Mouse (Mus musculus): ENCODE results near the gene Wdr35.
"Not testable (repeated sequence)": the region's sequence is repeated elsewhere in the genome, so short reads cannot be mapped to it uniquely, and the experiment has no call there.

Gene Wdr35

DNA sequence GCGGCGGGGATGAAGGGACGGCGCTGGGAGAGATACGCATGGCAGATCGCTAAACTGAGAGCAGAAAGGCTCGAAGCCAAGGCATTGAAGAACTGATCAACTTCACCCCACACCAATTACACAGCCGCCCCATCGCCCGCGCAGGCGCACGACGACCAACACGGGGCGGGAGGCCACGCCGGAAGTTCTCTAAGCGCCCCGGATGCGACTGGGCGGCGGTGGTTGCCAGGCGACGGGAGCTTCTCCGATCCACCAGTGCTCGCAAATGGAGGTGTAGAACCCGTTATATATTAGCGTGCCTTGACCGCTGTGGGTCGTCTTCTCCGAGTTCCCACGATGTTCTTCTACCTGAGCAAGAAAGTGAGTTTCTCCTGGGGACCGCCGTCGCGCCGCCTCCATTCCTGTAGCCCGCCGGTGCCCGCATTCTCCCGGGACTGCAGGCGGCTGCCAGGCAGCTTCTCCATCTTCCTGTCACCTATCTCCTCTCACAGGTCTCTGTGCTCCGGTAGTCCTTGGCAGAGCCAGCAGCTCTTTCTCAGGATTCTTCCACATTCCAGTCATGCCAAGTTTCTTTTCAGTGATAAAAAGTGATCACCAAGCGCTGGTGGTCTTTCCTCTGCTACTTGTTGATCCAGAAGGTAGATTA lies at the start of gene Wdr35:
TSS of gene Wdr35 (plus strand) at position 73 of the 646 bp plus-strand sequence.
- in situ Hi-C loops (cut with MboI, MseI): loop anchor here in 1 of 2 experiments (10.0 kb wide), 1 partner anchor 479 kb away; no protein-coding TSS in a partner anchor

DNA sequence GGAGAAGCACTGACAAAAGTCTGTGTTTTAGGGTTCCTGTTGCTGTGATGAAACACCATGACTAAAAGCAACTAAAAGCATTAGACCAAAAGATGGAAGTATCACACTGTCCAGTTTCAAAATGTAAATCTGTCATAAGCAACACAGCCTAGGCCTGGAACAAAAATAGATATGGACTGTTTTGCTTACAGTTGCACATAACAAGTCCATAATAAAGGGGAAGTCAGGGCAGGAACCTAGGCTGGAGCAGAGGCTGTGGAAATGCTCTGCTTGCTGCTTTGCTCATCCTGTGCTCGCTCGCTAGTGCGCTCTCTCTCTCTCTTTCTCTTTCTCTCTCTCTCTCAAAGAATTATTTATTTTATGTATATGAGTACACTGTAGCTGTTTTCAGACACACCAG lies 46.0 kb upstream of the Wdr35 start:
- in situ Hi-C loops (cut with MboI, MseI): no loop called here

- in situ Hi-C loops (cut with MboI, MseI): no loop called here
These were observed 44.9 kb upstream of the Wdr35 start for GRCm38 (mm10) chr12:8928766-8929165.

GRCm38 (mm10) chr12:8931083-8931482 lies 42.6 kb upstream of the Wdr35 start:
- in situ Hi-C loops (cut with MboI, MseI): loop anchor here in 1 of 2 experiments (5.0 kb wide), 1 partner anchor 34 kb away; no protein-coding TSS in a partner anchor

DNA sequence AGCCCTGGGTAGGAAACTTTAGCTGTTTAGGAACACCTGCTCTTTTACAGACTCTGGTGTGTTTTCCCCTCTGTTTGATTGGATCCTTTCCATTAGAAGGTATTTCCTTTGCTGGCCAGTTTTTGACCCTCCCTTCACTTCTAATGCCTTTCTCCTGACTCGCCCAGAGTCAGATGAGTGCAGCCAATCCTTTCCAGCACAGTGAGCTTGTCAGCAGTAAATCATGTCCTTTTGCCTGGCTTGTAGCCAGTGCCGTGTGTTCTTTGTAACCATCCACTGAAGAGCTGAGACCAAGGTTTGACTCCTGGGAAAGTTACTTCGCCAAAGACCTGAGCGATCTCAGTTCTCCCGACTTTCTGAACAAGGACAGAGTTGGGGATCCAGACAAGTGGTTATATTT lies 38.3 kb upstream of the Wdr35 start:
- in situ Hi-C loops (cut with MboI, MseI): no loop called here

DNA sequence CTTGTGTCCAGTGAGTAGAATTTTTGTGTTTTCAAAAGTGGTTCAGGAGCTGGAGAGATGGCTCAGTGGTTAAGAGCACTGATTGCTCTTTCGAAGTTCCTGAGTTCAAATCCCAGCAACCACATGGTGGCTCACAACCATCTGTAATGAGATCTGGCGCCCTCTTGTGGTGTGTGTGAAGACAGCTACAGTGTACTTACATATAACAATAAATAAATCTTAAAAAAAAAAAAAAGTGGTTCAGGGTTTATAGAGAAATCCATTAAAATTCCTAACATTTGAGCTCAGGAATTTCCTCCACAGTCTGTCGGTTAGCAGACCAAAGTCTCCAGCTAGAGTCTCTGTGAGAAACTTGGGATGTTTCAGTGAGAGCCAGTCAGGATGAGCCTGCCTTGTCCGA lies 37.5 kb upstream of the Wdr35 start:
- in situ Hi-C loops (cut with MboI, MseI): not testable (repeated sequence)

GRCm38 (mm10) chr12:8939490-8939889 lies 34.2 kb upstream of the Wdr35 start:
- in situ Hi-C loops (cut with MboI, MseI): no loop called here

GRCm38 (mm10) chr12:8940011-8941005 lies 33.4 kb upstream of the Wdr35 start:
- in situ Hi-C loops (cut with MboI, MseI): no loop called here

- in situ Hi-C loops (cut with MboI, MseI): no loop called here
These were observed 32.5 kb upstream of the Wdr35 start for GRCm38 (mm10) chr12:8941131-8941615.

- in situ Hi-C loops (cut with MboI, MseI): no loop called here
These were observed 31.8 kb upstream of the Wdr35 start for GRCm38 (mm10) chr12:8941699-8942392.

GRCm38 (mm10) chr12:8947163-8947562 lies 26.5 kb upstream of the Wdr35 start:
- in situ Hi-C loops (cut with MboI, MseI): no loop called here

DNA sequence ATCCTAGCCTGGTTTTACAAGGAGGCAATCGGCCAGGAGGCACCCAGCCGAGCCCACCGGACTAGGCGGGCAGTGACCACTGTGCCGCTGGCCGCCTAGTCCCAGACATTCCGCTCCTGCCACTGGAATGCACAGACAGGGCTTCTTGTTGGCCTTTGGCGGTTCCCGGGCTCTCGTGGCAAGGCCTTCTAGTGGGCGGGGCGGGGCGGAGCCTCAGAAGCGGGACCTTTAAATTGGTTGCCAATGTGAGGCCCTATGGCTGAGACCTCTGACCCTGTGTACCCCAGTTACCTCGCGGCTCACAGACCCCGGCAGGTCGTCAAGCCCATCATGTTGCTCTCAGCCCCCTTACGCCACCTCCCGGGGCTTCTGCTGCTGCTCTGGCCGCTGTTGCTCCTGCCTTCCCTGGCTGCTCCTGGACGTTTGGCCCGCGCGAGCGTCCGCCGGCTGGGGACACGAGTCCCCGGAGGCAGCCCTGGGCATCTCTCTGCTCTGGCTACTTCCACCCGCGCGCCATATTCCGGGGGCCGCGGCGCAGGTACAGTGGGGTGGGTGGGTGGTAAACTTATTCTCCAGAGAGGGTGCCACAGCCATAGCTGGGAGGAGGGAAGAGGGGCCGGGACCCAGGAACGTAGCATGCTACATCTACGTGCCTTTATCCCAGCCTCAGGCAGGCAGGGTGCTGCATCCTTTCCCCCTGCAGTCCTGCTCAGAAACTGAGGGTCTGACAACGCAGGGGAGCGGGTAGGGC lies 25.8 kb upstream of the Wdr35 start, which contains the start of gene Matn3:
TSS of gene Matn3 (plus strand) at position 216 of the 751 bp plus-strand sequence.
- in situ Hi-C loops (cut with MboI, MseI): no loop called here

DNA sequence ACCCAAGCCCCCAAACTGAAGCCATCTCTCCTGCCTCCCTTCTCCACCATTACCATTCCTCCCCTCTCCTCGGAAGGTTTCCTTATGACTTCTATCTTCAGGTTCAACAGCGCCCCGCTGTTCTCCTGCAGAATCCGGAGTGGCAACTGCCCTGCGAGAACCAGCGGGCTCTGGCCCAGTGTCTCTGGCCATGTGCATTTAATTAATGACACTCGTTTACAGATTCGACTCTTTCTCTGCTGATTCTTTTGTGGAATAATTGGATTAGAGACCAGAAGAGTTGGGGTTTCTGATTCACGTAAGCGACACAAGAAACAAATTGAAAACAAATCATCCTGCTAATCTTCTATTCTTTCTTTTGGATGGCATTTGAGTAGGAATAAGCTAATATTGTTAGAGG lies 20.6 kb upstream of the Wdr35 start:
- in situ Hi-C loops (cut with MboI, MseI): no loop called here

- in situ Hi-C loops (cut with MboI, MseI): no loop called here
These were observed 19.5 kb upstream of the Wdr35 start for GRCm38 (mm10) chr12:8954161-8954561.

GRCm38 (mm10) chr12:8961607-8962316 lies 11.9 kb upstream of the Wdr35 start:
- in situ Hi-C loops (cut with MboI, MseI): no loop called here

- in situ Hi-C loops (cut with MboI, MseI): loop anchor here in 1 of 2 experiments (10.0 kb wide), 1 partner anchor 475 kb away; no protein-coding TSS in a partner anchor
These were observed 3.9 kb upstream of the Wdr35 start for GRCm38 (mm10) chr12:8969828-8970227.

DNA sequence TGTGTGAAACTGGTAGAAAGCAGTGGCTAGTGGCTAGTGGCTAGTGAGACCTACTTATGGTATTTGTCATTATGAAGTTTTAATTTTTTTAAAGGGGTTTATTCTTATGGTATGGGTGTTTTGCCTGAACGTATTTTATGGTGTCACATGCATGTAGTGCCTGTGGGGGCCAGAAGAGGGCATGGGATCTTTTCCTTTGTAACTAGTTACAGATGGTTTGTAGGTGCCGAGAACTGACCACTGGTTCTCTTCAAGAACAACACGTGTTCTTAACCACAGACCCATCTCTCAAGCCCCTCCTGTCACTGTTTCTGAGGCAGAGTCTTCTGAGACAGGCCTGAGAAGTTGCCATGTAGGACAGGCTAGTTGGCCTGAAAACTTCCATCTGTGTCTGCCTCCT lies 1.4 kb downstream of the Wdr35 start:
- in situ Hi-C loops (cut with MboI, MseI): loop anchor here in 1 of 2 experiments (10.0 kb wide), 1 partner anchor 480 kb away; no protein-coding TSS in a partner anchor

DNA sequence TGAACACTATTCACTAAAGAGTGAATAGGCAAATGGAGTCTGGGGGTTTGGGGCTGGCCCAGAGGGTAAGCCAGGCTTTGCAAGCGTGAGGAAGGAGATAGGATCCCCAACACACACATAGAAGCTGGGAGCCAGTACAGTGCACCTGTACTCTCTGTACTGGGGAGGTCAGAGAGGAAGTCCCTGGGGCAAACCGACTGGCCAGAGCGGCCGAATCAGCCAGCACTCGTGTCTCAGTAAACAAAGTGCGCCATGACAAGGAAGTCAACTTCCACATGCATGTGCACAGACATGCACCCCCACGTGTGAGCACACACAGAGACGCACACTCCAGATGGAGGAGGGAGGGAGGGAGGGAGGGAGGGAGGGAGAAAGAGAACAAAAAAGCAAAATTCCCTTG lies 19.5 kb downstream of the Wdr35 start:
- in situ Hi-C loops (cut with MboI, MseI): no loop called here

GRCm38 (mm10) chr12:8998318-8998717 lies 24.6 kb downstream of the Wdr35 start:
- in situ Hi-C loops (cut with MboI, MseI): no loop called here

DNA sequence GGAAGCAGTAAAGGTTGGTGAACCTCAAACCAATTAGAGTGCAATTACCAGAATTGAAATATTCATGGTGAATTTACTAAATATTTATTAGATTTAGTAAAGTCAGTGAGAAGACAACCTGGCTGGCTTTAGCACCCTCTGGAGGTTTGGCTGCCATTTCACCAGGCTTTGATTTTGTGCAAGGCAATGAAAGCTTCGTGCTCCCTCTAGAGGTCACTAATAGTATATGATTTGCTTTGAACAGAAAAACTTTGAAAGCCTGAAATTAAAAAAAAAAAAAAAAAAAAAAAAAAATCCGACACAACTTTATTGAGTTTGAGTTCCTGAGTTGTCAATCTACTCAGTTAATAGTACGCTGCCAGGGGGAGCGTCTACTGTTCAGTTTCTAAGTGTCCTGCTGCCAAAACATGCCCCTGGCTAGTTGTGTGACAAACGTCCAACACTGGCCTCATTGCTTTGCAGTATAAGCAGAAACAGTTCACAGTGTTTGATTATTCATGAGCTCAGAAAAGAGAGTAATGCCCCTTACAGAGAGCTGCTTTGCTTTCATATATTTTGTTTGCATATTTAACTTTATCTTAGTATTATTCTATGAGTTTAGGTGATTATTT lies 28.5 kb downstream of the Wdr35 start:
- in situ Hi-C loops (cut with MboI, MseI): no loop called here

All from T-helper 17 cell (primary cell).